Mouse (Mus musculus) heart, embryonic 10.5 days (tissue): ENCODE data around the gene Gtf2a2. TPM values are rescaled to one million over a fixed set of nuclear protein-coding genes. Genes with fewer than 3 reads are reported as not detected.
A peak's percentile ranks its signal among the peaks of the same experiment; 100 is the strongest.

Experiments
- DNase-seq: peaks from one replicate; pipeline ENCODE4 v3.0.0-alpha.2; 2017; ENCODE audit warnings: low spot score
- H3K27ac ChIP-seq: fragments of 300-500 bp; sonication (generic); 2 replicates; pipeline ENCODE4 v1.5.1; 2016; ENCODE audit warnings: mild to moderate bottlenecking
- H3K27me3 ChIP-seq: fragments of 300-500 bp; sonication (generic); 2 replicates; pipeline ENCODE4 v1.6.1; 2016; ENCODE audit warnings: mild to moderate bottlenecking; ENCODE audit not compliant: poor library complexity, insufficient read depth, severe bottlenecking
- H3K36me3 ChIP-seq: fragments of 300-500 bp; sonication (generic); 2 replicates; pipeline ENCODE4 v1.6.1; 2016; ENCODE audit warnings: mild to moderate bottlenecking, moderate library complexity
- H3K4me1 ChIP-seq: fragments of 300-500 bp; sonication (generic); 2 replicates; pipeline ENCODE4 v1.6.1; 2016; ENCODE audit warnings: mild to moderate bottlenecking
- H3K4me3 ChIP-seq: fragments of 300-500 bp; sonication (generic); 2 replicates; pipeline ENCODE4 v1.5.1; 2016; ENCODE audit warnings: mild to moderate bottlenecking, moderate library complexity
- H3K9me3 ChIP-seq: fragments of 300-500 bp; sonication (generic); 2 replicates; pipeline ENCODE4 v1.6.1; 2016; ENCODE audit warnings: mild to moderate bottlenecking, moderate library complexity
- WGBS: fragments of 180-500 bp; shearing (Covaris S2); methylation state at CpG from one replicate; pipeline ENCODE4 v1.1.7; 2016; 5-methylcytosine and 5-hydroxymethylcytosine counted together
- polyA plus RNA-seq: library from polyadenylated mRNA; unstranded; fragments of >200 nt; fragmentation: Nextera tagmentation; extraction: Ambion mirVana; gene quantifications from 2 replicates; pipeline ENCODE4 v1.2.1, GENCODE M21; 2016

The Gtf2a2 gene
- polyA plus RNA-seq: 170 and 182 TPM in 2 replicates

GRCm38 (mm10) chr9:70012408-70012901, at the start of gene Gtf2a2:
Gene Gtf2a2 (plus strand): TSS chr9:70012550.
- no peaks in the 10 kb centered on the region for H3K9me3 ChIP-seq
- WGBS: under 1% methylated on average over 54 of the region's 57 CpGs
- H3K4me3 ChIP-seq: peak within 1 kb of the TSS; percentile 92
- H3K4me1 ChIP-seq: peaks cover 16% of the 10 kb centered on the region
- H3K27ac ChIP-seq: peak within 1 kb of the TSS; percentile 96
- peak; percentile 97 for DNase-seq
- H3K27me3 ChIP-seq: no peaks in the 10 kb centered on the region
- peaks cover 33% of the 10 kb centered on the region for H3K36me3 ChIP-seq

- Histone ChIP-seq H3K4me1 (no peaks in the 10 kb centered on the region), H3K4me3 (no peak overlapping the region), H3K9me3 (peaks cover 4% of the 10 kb centered on the region; the same call in 1 of the 2 replicates), H3K27me3 (no peaks in the 10 kb centered on the region), H3K36me3 (no peaks in the 10 kb centered on the region), H3K27ac (no peak overlapping the region)
- WGBS: 57% methylated on average over 3 of the region's 3 CpGs
- no peak for DNase-seq
Measured at GRCm38 (mm10) chr9:69964370-69964769, 48.0 kb upstream of the Gtf2a2 start.

- DNase-seq: no peak
- H3K36me3 ChIP-seq: no peaks in the 10 kb centered on the region
- H3K27ac ChIP-seq: no peak overlapping the region
- H3K4me3 ChIP-seq: no peak overlapping the region
- peaks cover 2% of the 10 kb centered on the region; the same call in 1 of the 2 replicates for H3K4me1 ChIP-seq
- 69% methylated on average over 1 of the region's 1 CpGs for WGBS
- no peaks in the 10 kb centered on the region for H3K9me3 ChIP-seq
- H3K27me3 ChIP-seq: no peaks in the 10 kb centered on the region
Measured at GRCm38 (mm10) chr9:69985526-69985925, 26.8 kb upstream of the Gtf2a2 start.

GRCm38 (mm10) chr9:69986063-69986462, 26.3 kb upstream of the Gtf2a2 start:
- Histone ChIP-seq H3K27me3 (no peaks in the 10 kb centered on the region), H3K4me1 (peaks cover 8% of the 10 kb centered on the region; the same call in 1 of the 2 replicates)
- WGBS: 78% methylated on average over 10 of the region's 10 CpGs

GRCm38 (mm10) chr9:69986571-69986970, 25.8 kb upstream of the Gtf2a2 start:
- no peaks in the 10 kb centered on the region for H3K27me3 ChIP-seq

More at GRCm38 (mm10) chr9:69986063-69986462, 26.3 kb upstream of the Gtf2a2 start:
- H3K4me3 ChIP-seq: no peak overlapping the region
- peaks cover 2% of the 10 kb centered on the region; the same call in 1 of the 2 replicates for H3K36me3 ChIP-seq
- H3K27ac ChIP-seq: no peak overlapping the region
- H3K9me3 ChIP-seq: no peaks in the 10 kb centered on the region
- no peak for DNase-seq

GRCm38 (mm10) chr9:69987579-69987978, 24.8 kb upstream of the Gtf2a2 start:
- DNase-seq: peak; percentile 74
- H3K36me3 ChIP-seq: peaks cover 15% of the 10 kb centered on the region; the same call in 1 of the 2 replicates
- H3K4me1 ChIP-seq: peaks cover 20% of the 10 kb centered on the region
- WGBS: 2% methylated on average over 3 of the region's 3 CpGs
- no peak overlapping the region for H3K27ac ChIP-seq
- H3K9me3 ChIP-seq: no peaks in the 10 kb centered on the region
- no peak overlapping the region for H3K4me3 ChIP-seq
- H3K27me3 ChIP-seq: no peaks in the 10 kb centered on the region

More at GRCm38 (mm10) chr9:69986571-69986970, 25.8 kb upstream of the Gtf2a2 start:
- no peak overlapping the region for H3K4me3 ChIP-seq
- DNase-seq: no peak
- peaks cover 5% of the 10 kb centered on the region; the same call in 1 of the 2 replicates for H3K36me3 ChIP-seq
- no peak overlapping the region for H3K27ac ChIP-seq
- H3K4me1 ChIP-seq: peaks cover 13% of the 10 kb centered on the region
- 77% methylated on average over 5 of the region's 5 CpGs for WGBS
- no peaks in the 10 kb centered on the region for H3K9me3 ChIP-seq

- no peak for DNase-seq
- no peaks in the 10 kb centered on the region for H3K27me3 ChIP-seq
- H3K36me3 ChIP-seq: peaks cover 20% of the 10 kb centered on the region; the same call in 1 of the 2 replicates
- peaks cover 20% of the 10 kb centered on the region for H3K4me1 ChIP-seq
- peak overlapping the region; percentile 100 for H3K4me3 ChIP-seq
- H3K9me3 ChIP-seq: no peaks in the 10 kb centered on the region
- WGBS: 30% methylated on average over 16 of the region's 16 CpGs
- H3K27ac ChIP-seq: peak overlapping the region; percentile 99
Measured at GRCm38 (mm10) chr9:69988706-69989302, 23.5 kb upstream of the Gtf2a2 start.

- Histone ChIP-seq H3K27ac (peak within 1 kb of the TSS; percentile 99), H3K4me1 (peaks cover 20% of the 10 kb centered on the region), H3K36me3 (peaks cover 21% of the 10 kb centered on the region; the same call in 1 of the 2 replicates), H3K4me3 (peak within 1 kb of the TSS; percentile 100), H3K9me3 (no peaks in the 10 kb centered on the region), H3K27me3 (no peaks in the 10 kb centered on the region)
- DNase-seq: peak; percentile 97
- under 1% methylated on average over 76 of the region's 76 CpGs for WGBS
Measured at GRCm38 (mm10) chr9:69989303-69990121, 22.8 kb upstream of the Gtf2a2 start, which contains the start of gene Bnip2. Gene Bnip2 (plus strand): TSS chr9:69989466.

GRCm38 (mm10) chr9:69990346-69990745, 22.0 kb upstream of the Gtf2a2 start:
- Histone ChIP-seq H3K27me3 (no peaks in the 10 kb centered on the region), H3K4me3 (peak overlapping the region; percentile 100), H3K4me1 (peaks cover 20% of the 10 kb centered on the region), H3K27ac (peak overlapping the region; percentile 99; the same call in 1 of the 2 replicates), H3K9me3 (no peaks in the 10 kb centered on the region), H3K36me3 (peaks cover 29% of the 10 kb centered on the region)
- DNase-seq: no peak
- WGBS: 12% methylated on average over 5 of the region's 5 CpGs

- Histone ChIP-seq H3K27ac (peak overlapping the region; percentile 60; the same call in 1 of the 2 replicates), H3K27me3 (no peaks in the 10 kb centered on the region), H3K4me3 (no peak overlapping the region), H3K36me3 (peaks cover 52% of the 10 kb centered on the region), H3K9me3 (no peaks in the 10 kb centered on the region), H3K4me1 (peaks cover 20% of the 10 kb centered on the region)
- 53% methylated on average over 5 of the region's 5 CpGs for WGBS
- DNase-seq: no peak
Measured at GRCm38 (mm10) chr9:69992841-69993277, 19.5 kb upstream of the Gtf2a2 start.

GRCm38 (mm10) chr9:69993479-69993878, 18.9 kb upstream of the Gtf2a2 start:
- no peak for DNase-seq
- H3K27ac ChIP-seq: no peak overlapping the region
- H3K36me3 ChIP-seq: peaks cover 58% of the 10 kb centered on the region

GRCm38 (mm10) chr9:69994547-69994946, 17.8 kb upstream of the Gtf2a2 start:
- Histone ChIP-seq H3K27me3 (no peaks in the 10 kb centered on the region), H3K4me3 (no peak overlapping the region), H3K27ac (no peak overlapping the region), H3K36me3 (peaks cover 69% of the 10 kb centered on the region), H3K9me3 (no peaks in the 10 kb centered on the region), H3K4me1 (peaks cover 20% of the 10 kb centered on the region)
- DNase-seq: no peak
- 89% methylated on average over 5 of the region's 5 CpGs for WGBS

More at GRCm38 (mm10) chr9:69993479-69993878, 18.9 kb upstream of the Gtf2a2 start:
- Histone ChIP-seq H3K27me3 (no peaks in the 10 kb centered on the region), H3K4me3 (no peak overlapping the region), H3K9me3 (no peaks in the 10 kb centered on the region), H3K4me1 (peaks cover 20% of the 10 kb centered on the region)
- 66% methylated on average over 1 of the region's 1 CpGs for WGBS
